Mouse (Mus musculus) liver, postnatal 0 days (tissue): ENCODE results near the gene Ihh.

Source experiments
- CTCF ChIP-seq: sonication (generic); IDR thresholded peaks from 2 replicates; pipeline ENCODE4 v1.5.1; 2016; ENCODE audit warnings: antibody characterized with exemption, low read depth
- EP300 ChIP-seq: IDR thresholded peaks from 2 replicates; pipeline ENCODE4 v1.6.1; 2016; ENCODE audit warnings: antibody characterized with exemption, low read depth, mild to moderate bottlenecking

- TF ChIP-seq CTCF, result no peak
- TF ChIP-seq EP300, result no peak
These were observed 52.6 kb downstream of the Ihh start for GRCm38 (mm10) chr1:74898656-74899431.
